Mouse (Mus musculus): ENCODE measurements at regions not wholly inside any gene's neighbourhood (a gene's known extent, or its start where the extent isn't known, plus 50 kb on each side); places are given as distances from the start of the nearest gene placed in this dataset.

GRCm38 (mm10) chr1:184384088-184384823 lies 348.2 kb downstream of the Hlx start:
- Histone ChIP-seq H3K36me3 (ENCODE audit: control insufficient read depth, insufficient read depth, low read length) (no peaks in the 10 kb centered on the region), H3K4me3 (ENCODE audit: low read length) (no peak overlapping the region), H3K4me1 (ENCODE audit: control insufficient read depth, insufficient read depth, low read depth, low read length) (no peaks in the 10 kb centered on the region), H3K4me2 (ENCODE audit: low read length) (no peak overlapping the region), H3K9ac (ENCODE audit: low read depth, low read length) (no peak overlapping the region), H3K27me3 (replicated peaks; ENCODE audit: control insufficient read depth, insufficient read depth, low read length) (no peaks in the 10 kb centered on the region), H3K27ac (ENCODE audit: low read depth, low read length) (no peak overlapping the region), H3K9me3 (ENCODE audit: control insufficient read depth, low read length) (no peaks in the 10 kb centered on the region)
- no peak for ATAC-seq
- WGBS = 80% methylated on average over 7 of the region's 7 CpGs

- H3K9ac ChIP-seq (ENCODE audit: low read depth, low read length) = no peak overlapping the region
- WGBS = 96% methylated on average over 1 of the region's 1 CpGs
- H3K4me3 ChIP-seq (ENCODE audit: low read length) = no peak overlapping the region
- H3K36me3 ChIP-seq (ENCODE audit: control insufficient read depth, insufficient read depth, low read length) = no peaks in the 10 kb centered on the region
- H3K9me3 ChIP-seq (ENCODE audit: control insufficient read depth, low read length) = no peaks in the 10 kb centered on the region
- H3K4me2 ChIP-seq (ENCODE audit: low read length) = no peak overlapping the region
- no peak for ATAC-seq
- no peaks in the 10 kb centered on the region for H3K4me1 ChIP-seq (ENCODE audit: control insufficient read depth, insufficient read depth, low read depth, low read length)
- H3K27me3 ChIP-seq (replicated peaks; ENCODE audit: control insufficient read depth, insufficient read depth, low read length) = no peaks in the 10 kb centered on the region
- H3K27ac ChIP-seq (ENCODE audit: low read depth, low read length) = no peak overlapping the region
Measured at GRCm38 (mm10) chr1:184378665-184379064, 344.6 kb upstream of the 1700056E22Rik start.

GRCm38 (mm10) chr1:184365026-184365425 lies 330.9 kb upstream of the 1700056E22Rik start:
- no peak overlapping the region for H3K4me3 ChIP-seq (ENCODE audit: low read length)
- no peak for ATAC-seq

GRCm38 (mm10) chr1:184358226-184358568 lies 324.1 kb upstream of the 1700056E22Rik start:
- H3K27ac ChIP-seq (ENCODE audit: low read depth, low read length) = no peak overlapping the region
- H3K27me3 ChIP-seq (replicated peaks; ENCODE audit: control insufficient read depth, insufficient read depth, low read length) = no peaks in the 10 kb centered on the region
- H3K4me1 ChIP-seq (ENCODE audit: control insufficient read depth, insufficient read depth, low read depth, low read length) = no peaks in the 10 kb centered on the region
- WGBS = 75% methylated on average over 6 of the region's 6 CpGs
- no peak overlapping the region for H3K4me2 ChIP-seq (ENCODE audit: low read length)
- ATAC-seq = no peak
- H3K9me3 ChIP-seq (ENCODE audit: control insufficient read depth, low read length) = no peaks in the 10 kb centered on the region
- H3K36me3 ChIP-seq (ENCODE audit: control insufficient read depth, insufficient read depth, low read length) = no peaks in the 10 kb centered on the region
- no peak overlapping the region for H3K4me3 ChIP-seq (ENCODE audit: low read length)
- no peak overlapping the region for H3K9ac ChIP-seq (ENCODE audit: low read depth, low read length)

More at GRCm38 (mm10) chr1:184365026-184365425, 330.9 kb upstream of the 1700056E22Rik start:
- Histone ChIP-seq H3K27me3 (replicated peaks; ENCODE audit: control insufficient read depth, insufficient read depth, low read length) (no peaks in the 10 kb centered on the region), H3K9ac (ENCODE audit: low read depth, low read length) (no peak overlapping the region), H3K4me2 (ENCODE audit: low read length) (no peak overlapping the region), H3K27ac (ENCODE audit: low read depth, low read length) (no peak overlapping the region), H3K9me3 (ENCODE audit: control insufficient read depth, low read length) (no peaks in the 10 kb centered on the region; the same call in 1 of the 2 replicates), H3K4me1 (ENCODE audit: control insufficient read depth, insufficient read depth, low read depth, low read length) (no peaks in the 10 kb centered on the region), H3K36me3 (ENCODE audit: control insufficient read depth, insufficient read depth, low read length) (no peaks in the 10 kb centered on the region)

GRCm38 (mm10) chr1:184357474-184358225 lies 323.5 kb upstream of the 1700056E22Rik start:
- H3K4me1 ChIP-seq (ENCODE audit: control insufficient read depth, insufficient read depth, low read depth, low read length) = no peaks in the 10 kb centered on the region
- no peaks in the 10 kb centered on the region for H3K36me3 ChIP-seq (ENCODE audit: control insufficient read depth, insufficient read depth, low read length)
- no peaks in the 10 kb centered on the region for H3K27me3 ChIP-seq (replicated peaks; ENCODE audit: control insufficient read depth, insufficient read depth, low read length)
- no peak for ATAC-seq
- H3K27ac ChIP-seq (ENCODE audit: low read depth, low read length) = no peak overlapping the region
- no peak overlapping the region for H3K9ac ChIP-seq (ENCODE audit: low read depth, low read length)
- no peaks in the 10 kb centered on the region for H3K9me3 ChIP-seq (ENCODE audit: control insufficient read depth, low read length)
- WGBS = 63% methylated on average over 4 of the region's 4 CpGs
- no peak overlapping the region for H3K4me2 ChIP-seq (ENCODE audit: low read length)
- no peak overlapping the region for H3K4me3 ChIP-seq (ENCODE audit: low read length)

GRCm38 (mm10) chr1:184353832-184354449 lies 319.8 kb upstream of the 1700056E22Rik start:
- Histone ChIP-seq H3K4me1 (ENCODE audit: control insufficient read depth, insufficient read depth, low read depth, low read length) (no peaks in the 10 kb centered on the region), H3K4me2 (ENCODE audit: low read length) (no peak overlapping the region), H3K27me3 (replicated peaks; ENCODE audit: control insufficient read depth, insufficient read depth, low read length) (no peaks in the 10 kb centered on the region), H3K27ac (ENCODE audit: low read depth, low read length) (no peak overlapping the region), H3K4me3 (ENCODE audit: low read length) (no peak overlapping the region), H3K9me3 (ENCODE audit: control insufficient read depth, low read length) (no peaks in the 10 kb centered on the region), H3K36me3 (ENCODE audit: control insufficient read depth, insufficient read depth, low read length) (no peaks in the 10 kb centered on the region), H3K9ac (ENCODE audit: low read depth, low read length) (no peak overlapping the region)
- no peak for ATAC-seq
- WGBS = 83% methylated on average over 8 of the region's 8 CpGs

- H3K4me2 ChIP-seq (ENCODE audit: low read length) = no peak overlapping the region
- no peak for ATAC-seq
- 76% methylated on average over 5 of the region's 5 CpGs for WGBS
- H3K9ac ChIP-seq (ENCODE audit: low read depth, low read length) = no peak overlapping the region
- no peaks in the 10 kb centered on the region for H3K27me3 ChIP-seq (replicated peaks; ENCODE audit: control insufficient read depth, insufficient read depth, low read length)
- no peaks in the 10 kb centered on the region for H3K36me3 ChIP-seq (ENCODE audit: control insufficient read depth, insufficient read depth, low read length)
- no peak overlapping the region for H3K4me3 ChIP-seq (ENCODE audit: low read length)
- no peaks in the 10 kb centered on the region for H3K4me1 ChIP-seq (ENCODE audit: control insufficient read depth, insufficient read depth, low read depth, low read length)
- no peaks in the 10 kb centered on the region for H3K9me3 ChIP-seq (ENCODE audit: control insufficient read depth, low read length)
- no peak overlapping the region for H3K27ac ChIP-seq (ENCODE audit: low read depth, low read length)
Measured at GRCm38 (mm10) chr1:184351760-184352159, 317.7 kb upstream of the 1700056E22Rik start.

GRCm38 (mm10) chr1:184344829-184345228 lies 310.7 kb upstream of the 1700056E22Rik start:
- H3K9me3 ChIP-seq (ENCODE audit: control insufficient read depth, low read length) = no peaks in the 10 kb centered on the region
- H3K4me2 ChIP-seq (ENCODE audit: low read length) = no peak overlapping the region
- H3K36me3 ChIP-seq (ENCODE audit: control insufficient read depth, insufficient read depth, low read length) = no peaks in the 10 kb centered on the region
- no peaks in the 10 kb centered on the region for H3K4me1 ChIP-seq (ENCODE audit: control insufficient read depth, insufficient read depth, low read depth, low read length)
- no peak overlapping the region for H3K4me3 ChIP-seq (ENCODE audit: low read length)
- H3K27ac ChIP-seq (ENCODE audit: low read depth, low read length) = no peak overlapping the region
- ATAC-seq = no peak
- H3K27me3 ChIP-seq (replicated peaks; ENCODE audit: control insufficient read depth, insufficient read depth, low read length) = no peaks in the 10 kb centered on the region
- 37% methylated on average over 2 of the region's 2 CpGs for WGBS
- no peak overlapping the region for H3K9ac ChIP-seq (ENCODE audit: low read depth, low read length)

- no peak overlapping the region for H3K4me2 ChIP-seq (ENCODE audit: low read length)
- 92% methylated on average over 3 of the region's 3 CpGs for WGBS
- H3K4me1 ChIP-seq (ENCODE audit: control insufficient read depth, insufficient read depth, low read depth, low read length) = no peaks in the 10 kb centered on the region
- no peak overlapping the region for H3K27ac ChIP-seq (ENCODE audit: low read depth, low read length)
- H3K36me3 ChIP-seq (ENCODE audit: control insufficient read depth, insufficient read depth, low read length) = no peaks in the 10 kb centered on the region
- H3K9me3 ChIP-seq (ENCODE audit: control insufficient read depth, low read length) = no peaks in the 10 kb centered on the region; the same call in 1 of the 2 replicates
- no peak overlapping the region for H3K9ac ChIP-seq (ENCODE audit: low read depth, low read length)
- no peak overlapping the region for H3K4me3 ChIP-seq (ENCODE audit: low read length)
- ATAC-seq = no peak
- H3K27me3 ChIP-seq (replicated peaks; ENCODE audit: control insufficient read depth, insufficient read depth, low read length) = no peaks in the 10 kb centered on the region
Measured at GRCm38 (mm10) chr1:184335952-184336351, 301.9 kb upstream of the 1700056E22Rik start.

Measured in hindbrain, embryonic 16.5 days (tissue).